Mouse (Mus musculus): ENCODE results near the gene Jak2. TPM values are rescaled to one million over a fixed set of nuclear protein-coding genes. Genes with fewer than 3 reads are reported as not detected.

The Jak2 gene
- polyA plus RNA-seq (2014; fragmentation: Nextera tagmentation; extraction: Ambion mirVana) = 22.5 and 28.3 TPM in 2 replicates

DNA sequence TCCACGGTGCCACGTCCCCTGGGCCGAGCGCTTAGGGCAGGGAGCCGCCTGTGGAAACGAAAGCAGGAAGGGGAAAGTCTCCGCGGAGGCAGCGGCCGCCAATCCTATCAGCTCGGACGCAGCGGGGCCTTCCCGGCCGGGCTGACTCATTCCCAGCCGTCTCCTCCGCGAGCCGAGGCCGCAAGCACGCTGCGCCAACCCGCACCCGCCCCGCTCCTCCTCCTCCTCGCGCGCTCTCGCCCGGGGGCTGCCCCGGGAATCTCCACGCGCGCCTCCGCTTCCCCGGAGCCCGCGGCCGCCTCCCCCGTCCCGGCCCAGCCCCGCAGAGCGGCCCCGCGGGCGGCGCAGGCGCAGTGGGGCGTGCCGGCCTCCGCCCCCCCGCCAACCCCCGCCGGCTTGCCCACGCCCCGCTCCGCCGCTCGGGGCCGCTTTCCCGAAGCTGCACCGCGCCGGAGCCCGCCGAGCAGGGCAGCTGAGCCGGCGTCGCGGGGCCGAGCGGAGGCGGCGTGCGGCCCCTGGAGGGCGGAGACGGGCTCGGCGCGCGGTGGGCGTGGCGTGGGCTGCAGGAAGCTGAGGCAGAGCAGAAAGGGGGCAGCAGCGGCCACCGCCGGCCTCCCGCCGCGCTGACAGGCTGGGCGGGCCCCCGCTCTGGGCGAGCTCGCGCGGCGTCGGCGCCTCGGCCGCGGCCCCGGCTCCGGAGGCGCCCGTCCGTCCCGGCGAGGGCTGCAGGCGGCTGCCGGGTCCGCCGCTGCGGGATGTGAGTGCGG lies at the start of gene Jak2:
TSS of gene Jak2 (plus strand) at position 638 of the 767 bp plus-strand sequence.
- H3K27ac ChIP-seq (replicated peaks; ENCODE audit: low read depth, low read length) = peak within 1 kb of the TSS; percentile 97
- peak within 1 kb of the TSS; percentile 85 for H3K4me3 ChIP-seq (replicated peaks; ENCODE audit: low read depth, low read length)
- peak within 1 kb of the TSS; percentile 98 for H3K9ac ChIP-seq (replicated peaks; ENCODE audit: low read length)
- peak within 1 kb of the TSS; percentile 71 for H3K4me2 ChIP-seq (ENCODE audit: low read length)
- peak; percentile 93 for ATAC-seq (ENCODE audit: low FRiP score, low TSS enrichment)
- H3K27me3 ChIP-seq (ENCODE audit: control insufficient read depth, insufficient read depth, low read length) = no peaks in the 10 kb centered on the region
- H3K4me1 ChIP-seq (ENCODE audit: control insufficient read depth, insufficient read depth, low read length) = peaks cover 52% of the 10 kb centered on the region
- whole genome bisulfite sequencing = under 1% methylated on average over 91 of the region's 114 CpGs
- peak; percentile 96 for DNase-seq
- 0 out of 2 replicates have a peak, but pooled peaks cover 4% of the 10 kb centered on the region for H3K9me3 ChIP-seq (ENCODE audit: control insufficient read depth, low read length)
- H3K36me3 ChIP-seq (ENCODE audit: control insufficient read depth, insufficient read depth, low read length) = no peaks in the 10 kb centered on the region

DNA sequence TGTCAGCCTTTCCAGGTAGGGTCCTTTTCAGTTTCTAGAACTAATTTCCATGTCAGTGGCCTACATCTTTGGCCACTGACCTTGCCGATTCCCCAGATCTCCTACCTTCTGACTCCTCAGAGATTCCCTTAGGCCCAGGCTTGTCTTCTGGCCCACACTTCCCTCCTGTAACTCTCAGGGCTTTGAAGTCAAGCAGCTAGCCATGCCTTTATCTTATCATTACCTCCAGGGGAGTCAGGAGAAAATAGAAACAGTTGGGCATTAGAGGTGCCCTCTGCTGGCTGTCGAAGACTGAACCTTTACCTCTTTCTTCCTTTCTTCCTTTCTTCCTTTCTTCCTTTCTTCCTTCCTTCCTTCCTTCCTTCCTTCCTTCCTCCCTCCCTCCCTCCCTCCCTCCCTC lies 48.3 kb upstream of the Jak2 start:
- Histone ChIP-seq H3K9me3 (ENCODE audit: control insufficient read depth, low read length) (peaks cover 3% of the 10 kb centered on the region; the same call in 1 of the 2 replicates), H3K9ac (replicated peaks; ENCODE audit: low read length) (no peak overlapping the region), H3K4me3 (replicated peaks; ENCODE audit: low read depth, low read length) (no peak overlapping the region), H3K27ac (replicated peaks; ENCODE audit: low read depth, low read length) (no peak overlapping the region), H3K27me3 (ENCODE audit: control insufficient read depth, insufficient read depth, low read length) (no peaks in the 10 kb centered on the region), H3K4me1 (ENCODE audit: control insufficient read depth, insufficient read depth, low read length) (no peaks in the 10 kb centered on the region), H3K36me3 (ENCODE audit: control insufficient read depth, insufficient read depth, low read length) (no peaks in the 10 kb centered on the region), H3K4me2 (ENCODE audit: low read length) (no peak overlapping the region)
- DNase-seq = no peak
- WGBS = 66% methylated on average over 2 of the region's 2 CpGs
- no peak for ATAC-seq (ENCODE audit: low FRiP score, low TSS enrichment)

DNA sequence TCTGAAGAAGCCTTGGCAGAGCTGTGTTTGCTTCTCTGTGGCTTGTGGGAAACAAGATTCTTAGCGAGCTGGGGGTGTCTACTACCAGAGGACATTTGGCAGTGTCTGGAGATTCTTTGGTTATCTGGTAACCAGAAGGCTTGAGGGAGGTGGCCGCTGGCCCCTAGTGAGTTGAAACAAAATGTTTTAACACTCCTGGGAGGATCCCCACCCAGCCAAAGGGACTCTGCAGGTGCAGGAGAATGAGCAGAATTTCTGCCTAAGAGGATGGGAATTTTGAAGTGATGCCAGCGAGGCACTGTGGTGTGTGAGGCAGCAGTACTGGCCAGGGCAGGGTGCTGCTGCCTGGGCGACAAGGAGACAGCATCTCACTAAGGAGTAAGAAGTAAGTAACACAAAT lies 47.0 kb upstream of the Jak2 start:
- no peaks in the 10 kb centered on the region for H3K4me1 ChIP-seq (ENCODE audit: control insufficient read depth, insufficient read depth, low read length)
- H3K9ac ChIP-seq (replicated peaks; ENCODE audit: low read length) = no peak overlapping the region
- no peaks in the 10 kb centered on the region for H3K36me3 ChIP-seq (ENCODE audit: control insufficient read depth, insufficient read depth, low read length)
- 82% methylated on average over 4 of the region's 4 CpGs for WGBS
- H3K4me2 ChIP-seq (ENCODE audit: low read length) = no peak overlapping the region
- peaks cover 3% of the 10 kb centered on the region; the same call in 1 of the 2 replicates for H3K9me3 ChIP-seq (ENCODE audit: control insufficient read depth, low read length)
- DNase-seq (no peak), ATAC-seq (ENCODE audit: low FRiP score, low TSS enrichment) (no peak)
- no peak overlapping the region for H3K27ac ChIP-seq (replicated peaks; ENCODE audit: low read depth, low read length)
- no peaks in the 10 kb centered on the region for H3K27me3 ChIP-seq (ENCODE audit: control insufficient read depth, insufficient read depth, low read length)
- H3K4me3 ChIP-seq (replicated peaks; ENCODE audit: low read depth, low read length) = no peak overlapping the region

DNA sequence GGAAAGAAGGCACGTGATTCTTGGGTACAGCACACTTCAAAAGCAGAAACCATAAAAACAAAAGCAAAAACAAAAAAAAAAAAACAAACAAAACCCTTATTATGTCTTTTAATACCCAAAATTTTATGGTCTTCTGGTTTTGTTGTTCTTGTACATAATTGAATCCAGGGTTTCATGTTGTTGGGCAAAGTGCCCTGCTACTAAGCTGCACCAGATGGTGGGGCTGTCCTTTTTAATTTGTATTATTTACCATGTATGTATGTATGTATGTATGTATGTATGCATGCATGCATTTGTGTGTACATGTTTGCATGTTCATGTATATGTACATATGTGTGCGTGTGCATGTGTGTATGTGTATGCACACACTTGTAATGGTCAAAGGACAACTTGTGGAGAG lies 46.4 kb upstream of the Jak2 start:
- DNase-seq = no peak
- Histone ChIP-seq H3K27me3 (ENCODE audit: control insufficient read depth, insufficient read depth, low read length) (no peaks in the 10 kb centered on the region), H3K9ac (replicated peaks; ENCODE audit: low read length) (no peak overlapping the region), H3K9me3 (ENCODE audit: control insufficient read depth, low read length) (peaks cover 3% of the 10 kb centered on the region; the same call in 1 of the 2 replicates), H3K36me3 (ENCODE audit: control insufficient read depth, insufficient read depth, low read length) (no peaks in the 10 kb centered on the region), H3K4me2 (ENCODE audit: low read length) (no peak overlapping the region), H3K4me3 (replicated peaks; ENCODE audit: low read depth, low read length) (no peak overlapping the region), H3K27ac (replicated peaks; ENCODE audit: low read depth, low read length) (no peak overlapping the region), H3K4me1 (ENCODE audit: control insufficient read depth, insufficient read depth, low read length) (no peaks in the 10 kb centered on the region)
- WGBS = 75% methylated on average over 2 of the region's 2 CpGs
- no peak for ATAC-seq (ENCODE audit: low FRiP score, low TSS enrichment)

DNA sequence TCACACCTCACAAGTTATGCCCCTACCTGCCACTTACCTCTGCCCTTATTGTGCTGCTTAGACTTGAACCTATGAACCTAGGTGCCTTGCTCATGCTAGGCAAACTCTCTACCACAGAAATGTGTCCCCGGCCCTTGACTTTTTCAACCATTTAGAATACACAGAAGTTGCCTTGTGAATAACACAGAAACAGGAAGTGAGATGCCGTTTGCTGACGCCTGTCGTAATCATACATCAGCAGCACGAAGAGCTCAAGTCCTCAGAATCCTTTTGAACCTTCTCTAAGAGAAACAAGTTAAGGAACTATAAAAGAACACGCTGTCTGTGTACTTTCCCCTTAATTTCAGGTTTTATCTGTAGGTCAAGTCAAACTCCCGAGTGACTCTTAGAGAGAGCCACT lies 41.7 kb upstream of the Jak2 start:
- Histone ChIP-seq H3K4me2 (ENCODE audit: low read length) (no peak overlapping the region), H3K27ac (replicated peaks; ENCODE audit: low read depth, low read length) (no peak overlapping the region), H3K27me3 (ENCODE audit: control insufficient read depth, insufficient read depth, low read length) (no peaks in the 10 kb centered on the region), H3K9ac (replicated peaks; ENCODE audit: low read length) (no peak overlapping the region), H3K4me1 (ENCODE audit: control insufficient read depth, insufficient read depth, low read length) (no peaks in the 10 kb centered on the region), H3K9me3 (ENCODE audit: control insufficient read depth, low read length) (no peaks in the 10 kb centered on the region), H3K36me3 (ENCODE audit: control insufficient read depth, insufficient read depth, low read length) (no peaks in the 10 kb centered on the region), H3K4me3 (replicated peaks; ENCODE audit: low read depth, low read length) (no peak overlapping the region)
- 94% methylated on average over 7 of the region's 7 CpGs for WGBS
- DNase-seq (no peak), ATAC-seq (ENCODE audit: low FRiP score, low TSS enrichment) (no peak)

DNA sequence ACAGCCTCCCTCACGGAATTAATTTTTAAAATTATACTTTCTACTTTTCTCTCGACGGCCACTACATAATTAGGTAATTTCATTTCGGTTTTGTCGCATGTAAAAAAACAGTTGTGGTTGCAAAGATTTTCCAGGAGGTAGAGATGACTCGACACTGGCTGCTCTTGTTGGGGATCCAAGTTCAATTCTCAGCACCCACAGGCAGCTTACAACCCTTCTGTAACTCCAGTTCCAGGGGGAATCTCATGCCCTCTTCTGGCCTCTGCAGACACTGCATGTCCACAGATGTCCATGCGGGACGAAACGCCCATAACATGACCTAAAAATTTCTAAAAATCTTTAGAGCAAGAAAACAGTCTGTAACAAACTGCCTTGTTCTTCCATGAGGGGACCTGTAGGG lies 41.3 kb upstream of the Jak2 start:
- no peak overlapping the region for H3K4me2 ChIP-seq (ENCODE audit: low read length)
- H3K27me3 ChIP-seq (ENCODE audit: control insufficient read depth, insufficient read depth, low read length) = no peaks in the 10 kb centered on the region
- no peaks in the 10 kb centered on the region for H3K36me3 ChIP-seq (ENCODE audit: control insufficient read depth, insufficient read depth, low read length)
- no peak overlapping the region for H3K27ac ChIP-seq (replicated peaks; ENCODE audit: low read depth, low read length)
- 94% methylated on average over 9 of the region's 9 CpGs for WGBS
- no peak overlapping the region for H3K4me3 ChIP-seq (replicated peaks; ENCODE audit: low read depth, low read length)
- H3K9me3 ChIP-seq (ENCODE audit: control insufficient read depth, low read length) = no peaks in the 10 kb centered on the region
- DNase-seq (no peak), ATAC-seq (ENCODE audit: low FRiP score, low TSS enrichment) (no peak)
- no peak overlapping the region for H3K9ac ChIP-seq (replicated peaks; ENCODE audit: low read length)
- H3K4me1 ChIP-seq (ENCODE audit: control insufficient read depth, insufficient read depth, low read length) = no peaks in the 10 kb centered on the region

DNA sequence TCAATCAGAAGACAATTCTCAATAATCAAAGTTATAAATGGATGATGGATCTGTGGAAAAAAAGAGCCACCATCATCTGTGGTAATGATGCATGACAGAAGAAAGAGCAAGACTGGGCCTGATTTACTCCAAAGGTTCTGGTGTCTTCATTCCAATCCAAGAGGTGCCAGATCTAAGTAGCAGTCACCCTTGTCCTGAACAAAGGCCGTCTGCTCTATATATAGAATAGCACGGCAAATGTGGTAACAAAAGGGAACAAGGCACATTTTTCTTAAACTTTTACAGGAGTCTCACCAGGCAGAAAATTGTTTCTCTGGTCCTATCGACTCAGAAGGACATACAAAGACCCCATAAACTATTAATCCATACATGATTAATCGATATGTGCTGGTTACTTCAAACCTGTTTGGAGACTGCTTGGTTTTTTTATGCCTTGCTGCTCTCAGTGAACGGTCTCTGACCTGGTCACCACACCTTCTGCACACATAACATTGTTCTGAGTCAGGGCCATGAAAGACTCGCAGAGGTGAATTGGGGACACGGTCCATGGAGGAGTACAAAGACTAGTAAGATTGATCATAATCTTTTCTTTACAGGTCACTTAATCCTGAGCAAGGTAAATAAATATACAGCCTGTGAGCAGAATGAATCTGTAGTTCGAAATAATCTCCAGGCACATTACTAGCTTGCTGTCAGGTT lies 35.7 kb upstream of the Jak2 start:
- H3K27me3 ChIP-seq (ENCODE audit: control insufficient read depth, insufficient read depth, low read length) = no peaks in the 10 kb centered on the region
- H3K4me3 ChIP-seq (replicated peaks; ENCODE audit: low read depth, low read length) = no peak overlapping the region
- H3K9ac ChIP-seq (replicated peaks; ENCODE audit: low read length) = no peak overlapping the region
- H3K36me3 ChIP-seq (ENCODE audit: control insufficient read depth, insufficient read depth, low read length) = no peaks in the 10 kb centered on the region
- 38% methylated on average over 8 of the region's 8 CpGs for WGBS
- no peaks in the 10 kb centered on the region for H3K9me3 ChIP-seq (ENCODE audit: control insufficient read depth, low read length)
- ATAC-seq (ENCODE audit: low FRiP score, low TSS enrichment) (no peak), DNase-seq (no peak)
- no peaks in the 10 kb centered on the region for H3K4me1 ChIP-seq (ENCODE audit: control insufficient read depth, insufficient read depth, low read length)
- no peak overlapping the region for H3K27ac ChIP-seq (replicated peaks; ENCODE audit: low read depth, low read length)
- no peak overlapping the region for H3K4me2 ChIP-seq (ENCODE audit: low read length)

DNA sequence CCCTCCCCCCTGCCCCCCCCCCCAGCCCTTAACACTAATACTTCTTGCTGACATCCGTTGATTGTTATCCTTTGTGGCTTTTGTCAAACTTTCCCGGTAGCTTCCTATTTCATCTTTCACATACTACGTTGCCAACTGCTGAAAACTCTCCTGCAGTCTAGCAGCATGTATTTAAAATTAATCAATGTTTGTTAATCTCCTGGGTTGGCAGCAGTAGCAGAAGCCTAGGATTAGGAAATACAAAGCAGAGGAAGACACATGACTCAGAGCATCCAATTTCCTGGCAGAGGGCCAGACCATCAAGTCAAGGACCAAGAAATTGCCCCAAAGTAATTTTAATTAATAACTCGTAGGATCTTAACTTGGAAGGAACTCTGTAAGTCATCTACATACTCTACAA lies 29.8 kb upstream of the Jak2 start:
- H3K36me3 ChIP-seq (ENCODE audit: control insufficient read depth, insufficient read depth, low read length) = no peaks in the 10 kb centered on the region
- no peaks in the 10 kb centered on the region for H3K9me3 ChIP-seq (ENCODE audit: control insufficient read depth, low read length)
- no peak overlapping the region for H3K4me3 ChIP-seq (replicated peaks; ENCODE audit: low read depth, low read length)
- no peaks in the 10 kb centered on the region for H3K27me3 ChIP-seq (ENCODE audit: control insufficient read depth, insufficient read depth, low read length)
- H3K4me2 ChIP-seq (ENCODE audit: low read length) = no peak overlapping the region
- no peak overlapping the region for H3K9ac ChIP-seq (replicated peaks; ENCODE audit: low read length)
- ATAC-seq (ENCODE audit: low FRiP score, low TSS enrichment) (no peak), DNase-seq (peak; percentile 35)
- no peaks in the 10 kb centered on the region for H3K4me1 ChIP-seq (ENCODE audit: control insufficient read depth, insufficient read depth, low read length)
- H3K27ac ChIP-seq (replicated peaks; ENCODE audit: low read depth, low read length) = no peak overlapping the region
- 71% methylated on average over 4 of the region's 4 CpGs for WGBS

DNA sequence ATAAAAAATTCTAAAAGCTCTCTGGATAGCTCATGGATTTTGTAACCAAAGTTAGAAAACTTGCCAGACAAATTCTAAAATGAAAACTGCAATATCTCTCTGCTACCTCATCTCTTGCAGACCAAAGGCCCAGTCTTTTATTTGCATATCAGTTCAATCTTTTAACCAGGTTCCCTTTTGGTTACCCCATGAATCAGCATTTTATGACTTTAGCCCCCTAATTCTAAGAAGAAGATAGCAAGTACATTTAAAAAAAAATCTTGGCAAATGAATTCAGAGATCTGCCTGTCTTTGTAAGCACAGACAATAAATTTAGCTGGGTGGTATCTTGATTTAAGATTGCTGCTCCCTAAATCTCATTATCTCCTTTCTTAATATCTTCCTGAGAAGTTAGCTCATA lies 26.7 kb upstream of the Jak2 start:
- Histone ChIP-seq H3K27me3 (ENCODE audit: control insufficient read depth, insufficient read depth, low read length) (no peaks in the 10 kb centered on the region), H3K4me3 (replicated peaks; ENCODE audit: low read depth, low read length) (no peak overlapping the region), H3K4me1 (ENCODE audit: control insufficient read depth, insufficient read depth, low read length) (no peaks in the 10 kb centered on the region), H3K9ac (replicated peaks; ENCODE audit: low read length) (no peak overlapping the region), H3K9me3 (ENCODE audit: control insufficient read depth, low read length) (no peaks in the 10 kb centered on the region), H3K36me3 (ENCODE audit: control insufficient read depth, insufficient read depth, low read length) (no peaks in the 10 kb centered on the region), H3K4me2 (ENCODE audit: low read length) (no peak overlapping the region), H3K27ac (replicated peaks; ENCODE audit: low read depth, low read length) (no peak overlapping the region)
- DNase-seq = no peak
- ATAC-seq (ENCODE audit: low FRiP score, low TSS enrichment) = no peak
